In genomic region chr12:103100088-103100487, GRCm38 (mm10) we compare ENCODE assay signal across 13 mouse cellular contexts.
DNase-seq lines count a peak whose midpoint lies in the region; ATAC-seq and TF ChIP-seq lines count a peak whose summit lies in the region.
"Had no signal": no experiment of that assay in that cellular context is flagged by ENCODE, and none has a peak within 500 bp of the region (broad histone marks: within the 10 kb centered on the region; RNA-seq: fewer than 3 reads in every experiment).

No protein-coding gene starts in this region.

- no peaks in the 10 kb centered on the region for H3K9me3 ChIP-seq in intestine, postnatal 0 days (ENCODE audit: control insufficient read depth)
- H3K9me3 ChIP-seq in intestine, embryonic 15.5 days = no peaks in the 10 kb centered on the region
- H3K9me3 ChIP-seq: forebrain, embryonic 15.5 days; heart, embryonic 10.5 days; lung, embryonic 15.5 days had no signal

- no peak for ATAC-seq in intestine, postnatal 0 days
- ATAC-seq in intestine, embryonic 15.5 days = no peak
- ATAC-seq: forebrain, embryonic 15.5 days had no signal

- WGBS in intestine, postnatal 0 days = 62% methylated on average over 5 of the region's 5 CpGs
- 62% methylated on average over 5 of the region's 5 CpGs for WGBS in intestine, embryonic 15.5 days

- no peaks in the 10 kb centered on the region for H3K27me3 ChIP-seq in intestine, postnatal 0 days (replicated peaks; ENCODE audit: control insufficient read depth, insufficient read depth, low read length)
- no peaks in the 10 kb centered on the region for H3K27me3 ChIP-seq in intestine, embryonic 15.5 days (replicated peaks)
- no peaks in the 10 kb centered on the region for H3K27me3 ChIP-seq in splenic B cell, adult 2 months (ENCODE audit: control insufficient read depth, insufficient read depth, low read length, poor library complexity, severe bottlenecking)
- H3K27me3 ChIP-seq: forebrain, embryonic 15.5 days; lung, embryonic 15.5 days had no signal

- no peaks in the 10 kb centered on the region for H3K36me3 ChIP-seq in intestine, postnatal 0 days (ENCODE audit: control insufficient read depth, insufficient read depth)
- no peaks in the 10 kb centered on the region for H3K36me3 ChIP-seq in intestine, embryonic 15.5 days
- no peaks in the 10 kb centered on the region for H3K36me3 ChIP-seq in splenic B cell, adult 2 months (ENCODE audit: control insufficient read depth, insufficient read depth, low read length, poor library complexity, severe bottlenecking)
- H3K36me3 ChIP-seq: heart, embryonic 10.5 days; lung, embryonic 15.5 days had no signal

- H3K4me1 ChIP-seq in intestine, postnatal 0 days (replicated peaks; ENCODE audit: control insufficient read depth, insufficient read depth, low read length) = no peaks in the 10 kb centered on the region
- H3K4me1 ChIP-seq in intestine, embryonic 15.5 days (replicated peaks) = no peaks in the 10 kb centered on the region
- H3K4me1 ChIP-seq: forebrain, embryonic 15.5 days; lung, embryonic 15.5 days had no signal

- no peak overlapping the region for H3K9ac ChIP-seq in intestine, postnatal 0 days (ENCODE audit: low read depth, low read length)
- no peak overlapping the region for H3K9ac ChIP-seq in intestine, embryonic 15.5 days
- H3K9ac ChIP-seq: forebrain, embryonic 15.5 days; lung, embryonic 15.5 days had no signal

- H3K4me2 ChIP-seq in intestine, postnatal 0 days (replicated peaks; ENCODE audit: low read depth) = no peak overlapping the region
- H3K4me2 ChIP-seq in intestine, embryonic 15.5 days (replicated peaks) = no peak overlapping the region
- H3K4me2 ChIP-seq: forebrain, embryonic 15.5 days; lung, embryonic 15.5 days had no signal

- TF ChIP-seq CTCF in intestine, postnatal 0 days (IDR thresholded peaks at IDR 0.05; ENCODE audit: low read depth) = peak; percentile 49

- no peak overlapping the region for H3K27ac ChIP-seq in intestine, postnatal 0 days (ENCODE audit: low read depth, low read length)
- H3K27ac ChIP-seq in intestine, embryonic 15.5 days = no peak overlapping the region
- H3K27ac ChIP-seq: forebrain, embryonic 15.5 days; heart, embryonic 10.5 days; lung, embryonic 15.5 days had no signal

- no peak overlapping the region for H3K4me3 ChIP-seq in intestine, postnatal 0 days (ENCODE audit: low read depth, low read length)
- H3K4me3 ChIP-seq in intestine, embryonic 15.5 days (replicated peaks) = no peak overlapping the region
- H3K4me3 ChIP-seq: forebrain, embryonic 15.5 days; heart, embryonic 10.5 days; lung, embryonic 15.5 days had no signal

- DNase-seq in adrenal gland, postnatal 25 days = peak; percentile 20
- no peak for DNase-seq in adrenal gland, postnatal 10 days
- peak; percentile 16 for DNase-seq in right cerebral cortex, postnatal 14 days
- DNase-seq in right cerebral cortex, postnatal 36 days (ENCODE audit: low spot score in 2 of 2) = no peak
- DNase-seq in splenic B cell, adult 2 months (ENCODE audit: low read depth, low spot score) = peak; percentile 2
- no peak for DNase-seq in ovary, postnatal 10 days (ENCODE audit: low spot score)
- DNase-seq: kidney, adult 9 months; spleen, adult 18-20 months had no signal

Comparison
In these comparisons a context has a peak if more than half of its experiments do, and no peak if none do; other contexts are left out.
1. DNase-seq: peak in adrenal gland, postnatal 25 days (single experiment), right cerebral cortex, postnatal 14 days (single experiment) and splenic B cell, adult 2 months (single experiment); none in adrenal gland, postnatal 10 days (single experiment), right cerebral cortex, postnatal 36 days (0 of 2) and ovary, postnatal 10 days (single experiment).